15 mouse cellular contexts compared by ENCODE assay signal in the genomic region with DNA sequence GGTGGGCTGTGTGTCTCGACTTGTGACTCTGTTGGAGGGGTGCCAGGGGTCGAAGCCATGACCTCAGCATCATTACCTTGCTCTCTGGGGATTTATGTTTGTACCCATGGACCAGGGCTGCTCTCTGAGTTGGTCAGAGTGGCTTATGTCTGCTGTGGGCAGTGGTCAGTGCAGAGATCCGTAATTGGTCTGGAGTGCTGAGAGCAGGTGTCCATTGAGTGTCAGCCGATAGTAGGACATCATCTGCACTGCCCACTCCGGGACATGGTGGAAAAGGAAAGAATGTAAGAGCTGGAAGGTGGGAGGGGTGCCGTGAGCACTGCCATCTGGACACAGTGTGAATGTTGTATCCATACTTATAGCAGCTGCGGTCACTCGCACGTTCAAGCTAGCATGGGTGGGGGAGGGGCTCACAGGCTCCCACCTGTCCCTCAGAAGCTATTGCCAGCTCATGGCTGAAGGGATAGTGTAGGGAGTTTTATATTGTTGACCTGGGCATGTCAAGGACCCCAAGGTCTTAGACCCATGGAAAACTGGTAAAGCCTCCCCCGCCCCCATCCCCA.
DNase-seq lines count a peak whose midpoint lies in the region; ATAC-seq lines count a peak whose summit lies in the region.
"Had no signal": no experiment of that assay in that cellular context is flagged by ENCODE, and none has a peak within 500 bp of the region (broad histone marks: within the 10 kb centered on the region; RNA-seq: fewer than 3 reads in every experiment).

No protein-coding gene starts in this region.

- no peaks in the 10 kb centered on the region for H3K36me3 ChIP-seq in embryonic facial prominence, embryonic 11.5 days (replicated peaks; ENCODE audit: control insufficient read depth, insufficient read depth, low read depth, low read length)
- no peaks in the 10 kb centered on the region for H3K36me3 ChIP-seq in embryonic facial prominence, embryonic 10.5 days (replicated peaks)
- H3K36me3 ChIP-seq in kidney, embryonic 14.5 days (ENCODE audit: control insufficient read depth, insufficient read depth, low read length): no peaks in the 10 kb centered on the region
- no peaks in the 10 kb centered on the region for H3K36me3 ChIP-seq in neural tube, embryonic 14.5 days (ENCODE audit: control insufficient read depth, insufficient read depth, low read length)
- H3K36me3 ChIP-seq in neural tube, embryonic 15.5 days: no peaks in the 10 kb centered on the region
- H3K36me3 ChIP-seq: heart, embryonic 10.5 days; liver, embryonic 13.5 days had no signal

- no peak overlapping the region for H3K4me2 ChIP-seq in embryonic facial prominence, embryonic 11.5 days (ENCODE audit: low read depth, low read length)
- H3K4me2 ChIP-seq in kidney, embryonic 14.5 days (replicated peaks; ENCODE audit: low read depth, low read length): no peak overlapping the region
- no peak overlapping the region for H3K4me2 ChIP-seq in neural tube, embryonic 14.5 days (ENCODE audit: low read depth, low read length)
- H3K4me2 ChIP-seq in neural tube, embryonic 15.5 days: no peak overlapping the region
- H3K4me2 ChIP-seq: liver, embryonic 13.5 days had no signal

- H3K9me3 ChIP-seq in embryonic facial prominence, embryonic 11.5 days (replicated peaks; ENCODE audit: control insufficient read depth, low read length): no peaks in the 10 kb centered on the region
- no peaks in the 10 kb centered on the region for H3K9me3 ChIP-seq in embryonic facial prominence, embryonic 10.5 days
- H3K9me3 ChIP-seq in kidney, embryonic 14.5 days (ENCODE audit: control insufficient read depth, low read length): no peaks in the 10 kb centered on the region
- H3K9me3 ChIP-seq in neural tube, embryonic 14.5 days (ENCODE audit: control insufficient read depth, low read length): no peaks in the 10 kb centered on the region
- H3K9me3 ChIP-seq in neural tube, embryonic 15.5 days (replicated peaks): no peaks in the 10 kb centered on the region
- H3K9me3 ChIP-seq: heart, embryonic 10.5 days; liver, embryonic 13.5 days had no signal

- ATAC-seq in embryonic facial prominence, embryonic 11.5 days (replicated peaks; ENCODE audit: insufficient number of reproducible peaks, low FRiP score, low TSS enrichment, low read depth): 0 out of 2 replicates have a peak, but pooled peaks have one; percentile 25
- ATAC-seq in kidney, embryonic 14.5 days (ENCODE audit: low FRiP score, low TSS enrichment): 0 out of 2 replicates have a peak, but pooled peaks have one; percentile 4
- ATAC-seq in neural tube, embryonic 14.5 days (ENCODE audit: low read depth): 0 out of 2 replicates have a peak, but pooled peaks have one; percentile 21
- no peak for ATAC-seq in neural tube, embryonic 15.5 days (ENCODE audit: low FRiP score)
- ATAC-seq in activated CD4-positive, CD25-positive, alpha-beta regulatory T cell, adult 4 months: no peak
- ATAC-seq: lung, postnatal 0 days had no signal

- no peaks in the 10 kb centered on the region for H3K27me3 ChIP-seq in embryonic facial prominence, embryonic 11.5 days (ENCODE audit: control insufficient read depth, insufficient read depth, low read length)
- H3K27me3 ChIP-seq in embryonic facial prominence, embryonic 10.5 days (replicated peaks; ENCODE audit: low read depth, poor library complexity, severe bottlenecking): no peaks in the 10 kb centered on the region
- no peaks in the 10 kb centered on the region for H3K27me3 ChIP-seq in kidney, embryonic 14.5 days (ENCODE audit: control insufficient read depth, insufficient read depth, low read length)
- H3K27me3 ChIP-seq in neural tube, embryonic 14.5 days (ENCODE audit: control insufficient read depth, insufficient read depth, low read length): no peaks in the 10 kb centered on the region
- H3K27me3 ChIP-seq in neural tube, embryonic 15.5 days (replicated peaks): no peaks in the 10 kb centered on the region
- H3K27me3 ChIP-seq: liver, embryonic 13.5 days had no signal

- H3K4me3 ChIP-seq in embryonic facial prominence, embryonic 11.5 days (ENCODE audit: low read depth, low read length): no peak overlapping the region
- H3K4me3 ChIP-seq in embryonic facial prominence, embryonic 10.5 days: no peak overlapping the region
- H3K4me3 ChIP-seq in kidney, embryonic 14.5 days (ENCODE audit: low read length): no peak overlapping the region
- H3K4me3 ChIP-seq in neural tube, embryonic 14.5 days (ENCODE audit: low read depth, low read length): no peak overlapping the region
- no peak overlapping the region for H3K4me3 ChIP-seq in neural tube, embryonic 15.5 days (replicated peaks)
- H3K4me3 ChIP-seq: heart, embryonic 10.5 days; liver, embryonic 13.5 days had no signal

- WGBS in embryonic facial prominence, embryonic 11.5 days: 85% methylated on average over 10 of the region's 10 CpGs
- WGBS in embryonic facial prominence, embryonic 10.5 days: 85% methylated on average over 10 of the region's 10 CpGs
- WGBS in kidney, embryonic 14.5 days: 64% methylated on average over 10 of the region's 10 CpGs
- WGBS in neural tube, embryonic 14.5 days: 72% methylated on average over 10 of the region's 10 CpGs
- WGBS in neural tube, embryonic 15.5 days: 76% methylated on average over 10 of the region's 10 CpGs

- H3K4me1 ChIP-seq in embryonic facial prominence, embryonic 11.5 days (ENCODE audit: control insufficient read depth, insufficient read depth, low read length): no peaks in the 10 kb centered on the region
- H3K4me1 ChIP-seq in embryonic facial prominence, embryonic 10.5 days: peaks cover 17% of the 10 kb centered on the region
- H3K4me1 ChIP-seq in kidney, embryonic 14.5 days (ENCODE audit: control insufficient read depth, insufficient read depth, low read length): peaks cover 11% of the 10 kb centered on the region; the same call in 1 of the 2 replicates
- no peaks in the 10 kb centered on the region for H3K4me1 ChIP-seq in neural tube, embryonic 14.5 days (ENCODE audit: control insufficient read depth, insufficient read depth, low read length)
- H3K4me1 ChIP-seq in neural tube, embryonic 15.5 days: no peaks in the 10 kb centered on the region

- H3K27ac ChIP-seq in embryonic facial prominence, embryonic 11.5 days (replicated peaks; ENCODE audit: low read depth, low read length): no peak overlapping the region
- no peak overlapping the region for H3K27ac ChIP-seq in embryonic facial prominence, embryonic 10.5 days (replicated peaks)
- no peak overlapping the region for H3K27ac ChIP-seq in kidney, embryonic 14.5 days (ENCODE audit: low read depth, low read length)
- H3K27ac ChIP-seq in neural tube, embryonic 14.5 days (ENCODE audit: low read depth, low read length): no peak overlapping the region
- H3K27ac ChIP-seq in neural tube, embryonic 15.5 days (replicated peaks): no peak overlapping the region
- H3K27ac ChIP-seq: heart, embryonic 10.5 days; liver, embryonic 13.5 days had no signal

- H3K9ac ChIP-seq in embryonic facial prominence, embryonic 11.5 days (replicated peaks; ENCODE audit: low read length): no peak overlapping the region
- H3K9ac ChIP-seq in kidney, embryonic 14.5 days (ENCODE audit: low read depth, low read length): no peak overlapping the region
- H3K9ac ChIP-seq in neural tube, embryonic 14.5 days (replicated peaks; ENCODE audit: low read depth, low read length): no peak overlapping the region
- no peak overlapping the region for H3K9ac ChIP-seq in neural tube, embryonic 15.5 days (replicated peaks)
- H3K9ac ChIP-seq: liver, embryonic 13.5 days had no signal

- no peak for DNase-seq in embryonic facial prominence, embryonic 11.5 days (ENCODE audit: low spot score)
- DNase-seq in embryonic facial prominence, embryonic 10.5 days (ENCODE audit: low spot score): no peak
- DNase-seq in kidney, adult 18-20 months: no peak
- DNase-seq in retina, postnatal 1 day: peak; percentile 70
- DNase-seq: gastrocnemius, postnatal 36 days; kidney, adult 11 months; kidney, postnatal 25 days; liver, embryonic 13.5 days; thymus, postnatal 4 days had no signal

Comparison
In these comparisons a context has a peak if more than half of its experiments do, and no peak if none do; other contexts are left out.
1. ATAC-seq: peak in embryonic facial prominence, embryonic 11.5 days (single experiment), kidney, embryonic 14.5 days (single experiment) and neural tube, embryonic 14.5 days (single experiment); none in neural tube, embryonic 15.5 days (single experiment) and activated CD4-positive, CD25-positive, alpha-beta regulatory T cell, adult 4 months (single experiment).